Mouse (Mus musculus) subcutaneous adipose tissue, adult 2 months (tissue): ENCODE measurements around the gene Mrps2. TPM values are rescaled to one million over a fixed set of nuclear protein-coding genes. Genes with fewer than 3 reads are reported as not detected.

Source experiments
- polyA plus RNA-seq: library from polyadenylated mRNA; depleted of rRNA; stranded (reverse); fragments of >200 nt; gene quantifications from 2 replicates; pipeline ENCODE4 v1.2.3, GENCODE M21; 2012; ENCODE audit warnings: low replicate concordance; rRNA removed

Gene Mrps2
- polyA plus RNA-seq: 47.9 and 57.4 TPM in 2 replicates

DNA sequence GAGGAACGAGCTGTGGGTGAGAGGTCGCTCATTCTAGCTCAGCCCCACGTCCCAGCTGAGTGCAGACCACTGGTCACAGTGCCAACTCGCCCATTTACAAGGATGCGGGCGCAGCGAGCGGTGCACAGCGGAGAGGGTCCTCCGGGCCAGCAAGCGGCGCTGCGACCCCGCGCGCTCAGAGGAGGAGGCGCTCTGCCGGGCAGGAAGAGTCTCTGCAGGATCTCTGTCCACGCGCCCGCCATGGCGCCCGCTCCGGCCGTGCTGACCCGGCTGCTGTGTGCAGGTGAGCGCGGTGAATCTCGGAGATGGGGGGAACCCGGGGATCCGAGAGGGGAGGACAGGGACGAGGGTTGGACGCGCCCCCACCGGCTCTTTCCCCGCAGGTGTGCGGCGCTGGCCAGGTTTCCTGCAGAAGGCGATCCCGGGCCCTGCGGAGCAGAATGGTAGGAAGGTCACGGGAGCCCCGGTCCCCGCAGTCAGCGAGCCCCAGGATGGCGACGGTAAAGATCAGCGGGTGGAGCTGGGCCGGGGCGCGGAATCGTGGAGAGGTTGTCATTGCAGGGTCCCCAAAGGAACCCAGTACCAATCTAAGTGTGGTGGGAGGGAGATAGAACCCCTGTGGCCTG, at the start of gene Mrps2:
Gene Mrps2 (plus strand): TSS at position 207 of the 626 bp plus-strand sequence.

DNA sequence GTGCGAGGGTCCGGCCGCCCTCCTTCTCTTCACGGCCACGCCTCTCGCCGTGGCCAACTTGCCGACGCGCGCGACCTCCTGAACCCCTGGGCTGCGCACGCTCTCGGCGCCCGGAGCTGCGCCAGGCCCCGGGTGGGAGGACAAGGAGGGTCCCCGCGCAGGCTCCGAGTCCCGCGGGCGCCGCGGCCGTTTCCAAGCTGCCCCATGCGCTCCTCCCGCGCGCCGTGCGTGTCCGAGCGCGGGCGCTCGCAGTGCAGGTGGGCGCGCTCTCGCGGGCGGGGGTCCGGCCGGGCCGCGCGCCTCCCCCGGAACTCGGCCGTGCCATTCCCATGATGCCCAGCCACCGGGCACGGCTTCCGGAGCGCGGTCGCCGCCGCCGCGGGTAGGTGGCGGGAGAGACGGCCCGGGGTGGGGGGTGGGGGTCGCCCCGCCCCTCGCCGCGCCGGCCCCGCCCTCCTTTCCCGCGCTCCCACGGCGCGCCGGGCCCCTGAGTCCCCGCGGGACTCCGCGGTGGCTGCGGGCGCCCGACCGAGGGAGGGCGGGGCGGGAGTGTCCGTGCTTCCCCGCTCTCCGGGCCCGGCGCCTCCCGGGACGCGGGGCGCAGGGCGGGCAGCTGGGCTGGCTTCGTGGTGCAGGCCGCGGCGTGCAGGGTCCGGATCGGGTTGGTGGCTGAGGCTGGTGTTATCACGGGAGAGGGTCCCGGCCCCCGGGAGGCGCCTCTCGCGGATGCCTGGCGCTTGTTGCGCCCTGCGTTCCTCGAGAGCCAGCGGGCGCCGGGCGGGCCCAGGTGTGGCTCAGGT, 21.2 kb upstream of the Mrps2 start, which contains the start of gene Ppp1r26:
Gene Ppp1r26 (plus strand): TSS at position 286 of the 800 bp plus-strand sequence.

DNA sequence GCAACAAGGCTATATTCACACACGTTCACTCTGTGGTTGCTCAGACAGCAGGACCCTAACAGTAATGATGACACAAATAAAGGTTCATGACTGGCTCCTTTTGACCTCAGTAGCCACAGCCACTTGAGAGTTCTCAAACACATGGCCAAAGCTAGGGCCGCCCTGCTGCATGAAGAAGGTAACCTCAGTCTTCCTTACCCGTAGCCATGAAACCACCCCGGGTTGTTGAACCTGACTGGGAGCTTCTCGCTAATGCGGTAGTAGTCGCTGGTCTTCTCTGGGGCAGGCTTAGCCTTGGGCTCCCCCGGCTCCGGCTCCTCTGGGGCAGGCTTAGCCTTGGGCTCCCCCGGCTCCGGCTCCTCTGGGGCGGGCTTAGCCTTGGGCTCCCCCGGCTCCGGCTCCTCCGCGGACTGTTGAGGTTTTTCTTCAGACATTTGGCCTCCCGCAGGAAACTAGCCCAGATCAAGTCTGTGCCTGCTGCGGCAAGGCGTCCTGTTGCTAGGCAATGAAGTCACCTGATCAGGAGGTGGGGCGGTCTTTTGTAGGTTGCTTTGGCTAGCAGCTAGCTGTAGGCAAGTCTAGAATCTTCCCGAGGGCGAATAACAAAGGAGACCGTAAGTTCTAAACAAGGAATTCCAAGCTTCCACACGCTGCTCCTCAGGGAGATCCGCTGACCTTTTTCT, 1.9 kb upstream of the Mrps2 start, which contains the start of gene 1700007K13Rik:
Gene 1700007K13Rik (minus strand): TSS at position 497 of the 683 bp plus-strand sequence.

DNA sequence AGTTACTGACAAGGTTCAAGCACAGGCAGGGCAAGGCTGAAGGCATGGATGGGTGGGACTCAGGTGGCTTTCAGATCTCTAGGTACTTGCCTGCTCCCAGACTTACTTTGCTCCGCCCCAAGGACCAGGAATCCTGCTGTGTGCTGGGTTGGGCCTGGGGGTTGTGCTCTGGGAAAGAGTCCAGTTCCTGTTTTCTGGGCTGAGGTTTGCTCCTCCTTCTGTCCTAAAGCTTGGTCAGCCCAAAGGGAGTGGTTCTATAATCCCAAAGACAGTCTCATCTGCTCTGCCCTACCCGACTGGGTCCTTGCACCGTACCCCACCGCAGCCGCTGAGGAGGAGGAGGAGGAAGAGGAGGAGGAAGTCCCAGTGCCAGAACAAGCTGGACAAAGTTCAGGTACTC, 28.8 kb downstream of the Mrps2 start, which contains the start of gene Gbgt1:
Gene Gbgt1 (plus strand): TSS at position 221 of the 400 bp plus-strand sequence.

DNA sequence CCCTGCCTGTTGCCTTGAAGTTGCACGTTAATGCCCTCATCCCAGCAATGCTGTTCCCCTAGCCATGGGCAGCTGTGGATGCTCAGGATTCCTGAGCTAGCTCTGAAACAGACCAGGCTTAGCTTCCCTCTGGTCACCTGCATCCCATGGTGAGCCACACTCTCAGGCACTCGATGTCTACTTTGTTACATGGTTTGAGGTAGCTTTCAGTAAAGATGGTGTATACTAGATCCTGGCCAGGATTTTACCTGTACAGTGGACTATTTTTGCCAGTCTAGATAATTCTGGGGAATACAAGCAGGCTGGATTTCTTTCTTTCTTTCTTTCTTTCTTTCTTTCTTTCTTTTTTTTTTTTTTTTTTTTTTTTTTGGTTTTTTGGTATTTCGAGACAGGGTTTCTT, 37.9 kb downstream of the Mrps2 start, which contains the start of gene Gm10134:
Gene Gm10134 (plus strand): TSS at position 301 of the 400 bp plus-strand sequence.

DNA sequence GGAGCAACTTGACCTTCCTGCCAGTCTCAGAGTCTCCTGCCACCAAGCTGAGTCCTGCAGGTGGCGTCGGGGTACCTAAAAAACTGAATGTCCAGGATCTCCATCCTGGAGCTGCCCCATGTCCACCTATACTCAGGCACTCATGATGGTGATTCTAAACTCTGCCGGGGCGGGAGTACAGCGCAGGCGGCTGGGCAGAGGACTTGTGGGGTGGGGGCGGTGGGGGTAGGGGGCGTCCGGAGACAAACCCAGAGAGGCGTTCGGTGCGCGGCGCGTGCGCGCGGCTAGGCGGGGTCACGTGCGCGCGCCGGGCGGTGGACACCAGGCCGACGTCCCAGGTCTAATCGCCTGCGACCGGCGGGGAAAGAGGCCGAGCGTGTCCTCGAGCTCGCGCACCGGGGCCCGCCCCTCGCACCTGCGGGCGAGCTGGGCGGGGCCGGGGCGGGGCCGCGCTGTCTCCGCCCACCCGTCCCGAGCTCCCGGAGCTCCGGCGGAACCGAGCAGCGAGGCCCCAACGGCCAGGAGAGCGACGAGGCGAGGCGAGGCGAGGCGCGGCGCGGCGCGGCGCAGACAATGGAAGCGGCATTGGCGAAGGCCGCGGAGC, 45.0 kb downstream of the Mrps2 start, which contains the start of gene Ralgds:
Gene Ralgds (plus strand): TSS at position 328 of the 604 bp plus-strand sequence.

Other genes with a start within 250 kb of the Mrps2 start
- gene Ppp1r26, start 21.3 kb upstream of the Mrps2 start, polyA plus RNA-seq: 0.77 and 7.0 TPM in 2 replicates
- gene 1700007K13Rik, start 1.7 kb upstream of the Mrps2 start, polyA plus RNA-seq: 0.27 and 0.39 TPM in 2 replicates
- 9.6 and 15.0 TPM in 2 replicates for gene Gbgt1, start 28.8 kb downstream of the Mrps2 start, polyA plus RNA-seq
- gene Gm10134, start 38.0 kb downstream of the Mrps2 start, polyA plus RNA-seq: 0.76 and 1.2 TPM in 2 replicates
- gene Ralgds, start 45.1 kb downstream of the Mrps2 start, polyA plus RNA-seq: 82.9 and 95.7 TPM in 2 replicates
- gene Cel, start 95.3 kb downstream of the Mrps2 start, polyA plus RNA-seq: 0.06 TPM in 2 replicates
- 18.0 and 34.6 TPM in 2 replicates for gene Gtf3c5, start 115.7 kb downstream of the Mrps2 start, polyA plus RNA-seq
- gene Gfi1b, start 153.9 kb downstream of the Mrps2 start, polyA plus RNA-seq: 0.86 and 0.93 TPM in 2 replicates
- 13.5 and 19.2 TPM in 2 replicates for gene Tsc1, start 173.2 kb downstream of the Mrps2 start, polyA plus RNA-seq
- 1.4 and 2.1 TPM in 2 replicates for gene Spaca9, start 231.7 kb downstream of the Mrps2 start, polyA plus RNA-seq
- gene Ak8, start 232.1 kb downstream of the Mrps2 start, polyA plus RNA-seq: 0.53 and 0.72 TPM in 2 replicates